Mouse (Mus musculus) cerebellum, adult 11-12 months (tissue): Measurements from ENCODE around the gene Poc1a.

Experiments
- DNase-seq: peaks from one replicate; pipeline ENCODE4 v3.0.0; 2022

Gene Poc1a

DNA sequence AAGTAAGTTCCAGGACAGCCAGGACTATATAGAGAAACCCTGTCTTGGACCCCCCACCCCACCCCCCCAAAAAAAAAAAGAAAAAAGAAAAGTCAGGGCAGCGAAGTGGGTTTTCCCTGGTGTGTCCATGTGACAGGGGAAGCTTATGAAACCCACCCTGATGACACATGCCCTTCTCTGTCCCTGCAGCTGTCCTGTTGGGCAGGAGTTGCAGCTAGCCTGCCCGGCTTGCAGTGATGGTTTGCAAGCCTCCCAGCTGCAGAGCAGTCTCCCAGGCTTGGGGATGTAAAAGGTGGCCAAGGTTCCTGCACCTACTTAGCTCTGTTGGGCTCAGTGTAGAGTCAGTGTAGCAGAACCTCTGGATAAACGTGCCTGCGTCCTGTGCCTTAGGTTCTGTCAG lies 58.9 kb downstream of the Poc1a start:
- no peak for DNase-seq

DNA sequence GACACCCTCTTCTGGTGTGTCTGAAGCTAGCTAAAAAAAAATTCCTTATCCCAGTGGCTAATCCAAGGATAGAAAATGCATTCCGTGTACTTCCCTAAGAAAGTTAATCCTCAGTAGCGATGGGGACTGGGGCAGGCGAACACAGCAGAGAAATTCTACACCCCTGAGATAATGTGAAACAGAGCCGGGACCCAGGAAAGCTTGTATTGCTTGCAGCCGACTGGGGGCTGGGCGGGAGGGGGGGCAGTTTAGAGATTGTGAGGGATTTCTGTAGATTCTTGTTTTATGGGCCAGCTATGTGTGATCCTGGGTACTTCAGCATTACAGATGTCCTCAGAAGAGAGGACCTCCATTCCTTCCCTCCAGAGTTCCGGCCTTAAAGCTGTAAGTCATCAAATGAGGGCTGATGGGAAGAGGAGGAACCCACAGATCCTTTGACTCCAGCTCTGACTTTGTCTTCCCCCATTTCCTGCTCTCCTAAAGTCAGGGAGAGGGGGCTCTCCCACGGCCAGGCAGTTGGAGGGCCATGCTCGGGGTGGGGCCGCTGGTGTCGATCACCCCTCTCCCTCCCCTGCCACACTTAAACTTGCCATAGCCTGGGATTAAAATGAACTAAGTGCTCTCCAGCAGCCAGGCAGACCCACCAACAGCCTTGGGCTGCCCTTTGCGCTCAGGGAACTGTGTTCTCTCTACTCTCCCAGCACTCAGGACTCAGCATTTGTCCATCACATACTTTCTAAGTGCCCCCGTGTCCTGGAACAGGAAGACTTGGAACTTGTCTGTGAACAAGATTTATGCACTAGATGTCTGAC lies 59.8 kb downstream of the Poc1a start:
- DNase-seq, result no peak

DNA sequence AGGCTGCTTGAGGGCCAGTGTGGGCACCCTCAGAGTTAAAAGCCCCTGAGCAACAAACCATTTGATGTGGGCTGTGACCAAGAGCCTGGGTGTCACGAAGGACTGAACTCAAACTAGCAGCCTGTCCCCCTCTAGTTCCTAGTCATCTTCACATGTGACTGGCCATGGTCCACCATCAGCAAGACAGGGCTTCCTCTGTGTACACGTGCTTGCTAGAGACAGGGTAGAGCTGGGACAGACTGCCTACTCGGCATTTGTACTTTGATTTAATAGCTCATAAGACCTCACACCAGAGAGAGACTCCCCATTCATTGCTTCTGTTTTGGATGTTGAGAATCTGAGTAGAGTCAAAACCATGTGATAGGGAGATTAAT lies 60.4 kb downstream of the Poc1a start:
- no peak for DNase-seq

DNA sequence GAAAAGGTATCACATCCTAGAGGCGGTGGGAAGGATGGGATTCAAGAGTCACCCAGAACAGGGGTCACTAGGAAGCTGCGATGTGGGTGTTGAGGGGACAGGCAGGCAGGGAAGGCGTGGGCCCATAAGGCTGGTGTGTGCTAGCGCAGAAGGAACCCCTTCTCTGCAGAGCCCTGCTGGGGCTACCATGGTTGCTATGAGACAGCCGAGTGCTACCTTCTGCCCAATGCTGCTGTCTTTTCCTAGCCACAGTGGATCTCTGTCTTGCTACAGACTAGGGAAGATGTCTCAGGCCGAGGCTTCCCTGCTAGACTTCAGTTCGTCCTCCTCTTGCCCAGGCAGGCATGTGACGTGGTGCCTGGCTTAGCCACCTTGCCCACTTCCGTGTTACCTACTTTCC lies 61.7 kb downstream of the Poc1a start:
- DNase-seq, result no peak

DNA sequence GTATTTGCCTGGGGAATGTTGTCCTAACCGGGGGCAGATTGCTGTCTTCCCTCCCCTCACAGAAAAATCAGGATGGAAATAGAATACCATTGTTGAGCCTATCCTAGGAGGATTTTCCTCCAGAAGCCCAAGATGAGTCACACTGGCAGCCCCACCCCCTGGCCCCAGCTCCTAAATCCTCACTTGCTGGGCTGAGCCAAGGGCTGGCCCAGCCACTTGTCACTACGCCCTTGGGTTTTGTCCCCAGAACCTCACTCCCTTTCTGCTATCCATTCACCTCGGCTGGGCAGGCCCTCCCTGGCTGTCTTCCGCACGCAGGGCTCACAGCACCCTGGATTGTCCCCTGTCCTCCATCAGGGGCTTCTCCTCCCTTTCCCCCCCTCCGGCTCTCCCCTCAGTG lies 64.3 kb downstream of the Poc1a start:
- peak; percentile 40 for DNase-seq

DNA sequence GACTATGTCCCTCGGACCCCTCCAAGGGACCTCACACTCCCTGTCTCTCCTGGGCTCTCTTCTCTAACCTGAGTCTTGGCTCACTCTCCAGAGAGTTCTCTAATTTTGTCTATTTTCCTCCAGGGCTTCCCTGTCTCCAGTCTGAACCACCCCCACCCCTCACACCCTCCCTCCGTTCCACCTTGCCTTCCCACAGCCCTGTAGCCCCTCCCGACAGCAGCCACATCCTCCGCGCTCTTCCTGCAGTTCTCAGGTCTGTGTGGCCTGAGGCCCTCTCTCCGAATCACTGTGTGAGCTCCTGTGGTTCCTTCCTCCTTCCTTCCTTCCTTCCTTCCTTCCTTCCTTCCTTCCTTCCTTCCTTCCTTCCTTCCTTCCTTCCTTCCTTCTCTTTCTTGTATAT lies 64.8 kb downstream of the Poc1a start:
- no peak for DNase-seq

DNA sequence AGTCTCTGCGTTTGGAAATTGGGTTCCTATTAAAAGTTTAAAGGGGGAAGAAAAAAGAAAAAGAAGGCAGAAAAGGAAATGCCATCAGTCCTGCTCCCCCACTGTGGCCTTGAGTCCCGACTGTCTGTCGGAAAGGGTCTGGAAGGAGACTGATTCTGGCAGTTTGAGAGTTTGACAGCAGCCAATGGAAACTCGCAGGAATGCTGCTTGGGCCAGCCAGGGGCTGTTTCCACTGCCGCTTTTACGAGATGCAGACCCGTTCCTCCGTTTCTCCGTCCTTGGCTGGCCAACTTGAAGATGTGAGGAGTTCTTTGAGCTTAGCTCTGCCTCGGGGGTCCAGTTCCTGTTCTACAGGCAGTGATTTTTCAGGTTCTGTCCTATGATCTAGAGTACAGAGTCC lies 67.4 kb downstream of the Poc1a start:
- DNase-seq, result no peak

DNA sequence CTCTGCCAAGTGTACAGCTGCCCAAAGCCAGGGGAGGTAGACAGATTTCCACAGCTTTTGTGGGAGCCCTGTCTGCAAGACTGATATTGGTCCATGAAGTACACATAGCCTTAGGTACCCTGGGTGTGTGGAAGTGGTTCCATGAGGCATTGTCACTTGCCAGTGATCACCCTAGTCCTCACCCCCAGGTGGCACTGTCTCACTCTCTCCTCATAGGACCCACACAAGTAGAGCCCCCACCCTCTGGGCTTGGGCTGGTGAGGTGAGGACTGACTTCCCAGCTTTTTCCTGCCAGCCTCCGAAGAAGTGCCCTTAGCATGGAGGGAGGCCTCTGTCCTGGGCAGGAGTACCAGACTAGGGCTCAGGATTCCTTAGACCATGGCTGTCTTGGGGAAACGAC lies 68.2 kb downstream of the Poc1a start:
- peak; percentile 22 for DNase-seq

DNA sequence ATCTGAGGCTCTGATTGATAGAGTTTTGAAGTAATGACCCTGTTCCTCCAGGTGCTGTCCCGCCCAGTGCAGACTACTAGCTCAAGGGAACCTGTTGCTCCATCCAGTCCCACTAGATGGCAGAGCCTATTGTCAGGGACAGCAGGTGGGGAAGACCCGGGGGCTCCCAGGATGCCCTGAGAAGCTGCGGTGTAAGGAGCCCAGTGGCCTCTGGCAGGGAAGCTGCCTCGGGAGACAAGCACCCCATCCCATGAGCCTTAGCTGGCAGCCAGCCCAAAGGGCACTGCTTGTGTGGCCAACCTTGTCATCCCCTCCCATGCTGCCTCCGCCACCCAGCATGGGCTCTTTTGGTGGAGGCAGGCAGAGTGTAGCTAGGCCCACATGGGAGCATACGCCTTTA lies 70.3 kb downstream of the Poc1a start:
- no peak for DNase-seq

DNA sequence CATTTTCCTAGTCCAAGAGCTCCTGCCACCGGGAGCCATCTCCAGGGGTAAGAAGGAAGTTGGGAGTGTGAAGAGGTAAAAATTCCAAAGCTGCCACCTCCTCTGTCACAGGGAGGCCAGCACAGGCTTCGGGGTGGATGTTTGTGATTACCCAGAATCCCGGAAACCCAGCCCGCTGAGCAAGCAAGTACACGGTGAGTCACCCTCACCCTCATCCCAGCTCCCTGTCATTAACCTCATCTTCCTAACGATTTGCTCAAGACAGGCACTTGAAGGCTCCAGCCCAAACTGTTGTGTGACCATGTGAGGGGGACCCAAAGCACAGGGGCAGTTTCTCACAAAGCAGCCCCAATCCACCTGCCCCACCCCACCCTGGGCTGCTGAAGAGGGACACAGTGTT lies 72.9 kb downstream of the Poc1a start:
- DNase-seq, result no peak

DNA sequence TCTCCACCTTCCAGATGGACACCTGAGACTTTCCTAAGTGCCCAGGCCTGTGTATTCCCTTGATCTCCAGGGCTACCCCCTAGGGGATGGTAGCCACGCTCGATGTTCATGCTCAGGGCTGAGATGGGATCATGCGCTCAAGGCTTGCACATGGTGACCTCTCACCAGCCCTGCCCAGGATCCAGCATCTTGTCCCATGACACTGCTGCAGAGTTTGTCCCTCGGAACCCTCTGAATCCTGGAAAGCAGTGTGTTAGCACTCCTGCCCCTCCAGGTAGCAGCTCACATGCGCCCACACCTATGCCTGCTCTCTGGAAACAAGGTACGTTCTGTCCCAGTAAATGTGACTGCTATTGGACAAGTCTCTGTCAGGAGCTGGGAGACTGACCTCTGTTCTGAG lies 73.9 kb downstream of the Poc1a start:
- no peak for DNase-seq

DNA sequence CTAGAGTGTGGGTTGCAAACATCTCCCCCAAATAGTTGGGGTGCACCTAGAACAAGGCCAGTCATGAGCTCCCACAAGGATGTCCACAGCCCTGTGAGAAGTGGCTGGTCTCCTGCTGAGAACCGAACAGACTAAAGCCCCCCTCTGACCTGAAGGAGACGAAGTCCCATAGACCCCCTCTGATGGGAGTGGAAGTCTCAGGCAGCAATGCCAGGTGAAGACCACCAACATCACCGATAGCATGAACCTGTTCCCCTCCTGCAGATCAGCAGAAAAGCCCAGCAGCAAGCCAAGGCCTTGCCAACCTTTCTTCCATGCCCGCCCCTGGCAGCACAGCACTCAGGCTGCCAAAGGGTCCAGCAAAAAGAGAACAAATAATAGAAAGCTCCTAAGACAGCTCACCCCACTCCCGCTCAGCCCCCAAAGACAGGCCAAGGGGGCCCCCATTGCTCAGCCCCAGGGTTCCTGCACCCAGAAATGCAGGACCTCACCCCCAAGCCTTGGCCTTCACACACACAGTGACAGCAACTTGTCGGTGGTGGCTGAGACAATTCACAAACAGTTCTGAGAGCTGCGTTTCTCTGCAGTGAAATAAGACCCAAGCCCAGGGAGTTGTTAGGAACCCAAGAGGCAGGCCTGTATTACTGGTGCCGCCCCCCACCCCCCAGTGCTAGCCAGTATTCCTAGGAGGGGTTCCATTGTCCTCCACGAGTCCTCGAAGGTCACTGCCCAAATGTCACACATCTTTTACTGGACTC lies 74.5 kb downstream of the Poc1a start:
- no peak for DNase-seq

DNA sequence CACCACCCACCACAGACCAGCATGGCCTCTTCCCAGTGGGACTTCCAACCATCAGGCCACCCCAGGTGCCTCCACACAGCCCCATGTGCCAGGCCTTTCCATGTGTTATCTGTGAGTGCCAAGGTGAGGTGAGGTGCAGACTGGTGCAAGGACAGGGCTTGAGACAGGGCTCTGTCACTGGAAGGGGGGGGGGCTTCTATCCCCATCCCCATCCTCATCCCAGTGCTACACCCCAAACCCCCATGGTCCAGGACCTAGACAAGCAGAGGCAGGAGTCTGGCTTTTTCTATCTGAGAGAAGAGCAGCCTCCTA lies 75.1 kb downstream of the Poc1a start:
- no peak for DNase-seq

DNA sequence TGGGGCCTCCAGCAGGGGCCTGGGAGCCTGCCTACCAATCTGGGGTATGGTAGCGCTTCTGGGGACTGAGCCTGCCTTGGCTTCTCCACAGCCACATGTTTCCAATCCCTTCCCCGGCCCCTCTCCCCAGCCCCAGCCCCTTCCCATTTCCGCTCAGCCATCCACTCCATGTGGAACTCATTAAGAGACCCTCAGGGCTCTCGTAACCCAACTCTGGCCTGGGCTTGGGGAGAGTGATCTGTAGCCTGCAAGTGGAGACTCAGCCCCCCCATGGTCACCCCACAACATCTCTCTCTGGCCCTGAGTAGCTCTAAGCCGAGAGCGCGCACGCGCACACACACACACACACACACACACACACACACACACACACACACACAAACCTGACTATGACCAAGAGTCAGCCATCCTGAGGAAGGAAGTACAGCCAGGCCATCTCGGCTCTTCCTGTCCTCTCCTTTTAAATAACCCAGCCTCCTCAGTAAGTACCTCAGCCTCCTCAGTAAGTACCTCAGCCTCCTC lies 75.5 kb downstream of the Poc1a start:
- DNase-seq, result no peak

DNA sequence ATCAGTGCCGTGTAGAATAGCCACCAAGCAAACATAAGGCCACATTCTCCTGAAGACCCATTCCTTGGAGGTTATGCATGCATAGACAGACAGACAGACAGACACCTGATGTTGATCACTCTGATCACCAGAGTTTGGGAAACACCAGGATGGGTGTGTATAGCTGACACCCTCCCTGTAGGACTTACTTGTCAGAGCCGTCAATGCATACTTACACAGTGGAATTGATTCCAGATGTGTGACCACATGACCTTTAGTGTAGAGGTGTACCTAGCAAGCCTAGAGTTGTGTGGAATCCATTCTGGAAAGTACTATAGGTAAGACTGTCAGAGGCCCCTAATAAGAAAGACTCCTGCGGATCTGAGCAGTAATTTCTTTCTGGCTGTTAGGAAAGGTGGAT lies 76.3 kb downstream of the Poc1a start:
- DNase-seq, result no peak

DNA sequence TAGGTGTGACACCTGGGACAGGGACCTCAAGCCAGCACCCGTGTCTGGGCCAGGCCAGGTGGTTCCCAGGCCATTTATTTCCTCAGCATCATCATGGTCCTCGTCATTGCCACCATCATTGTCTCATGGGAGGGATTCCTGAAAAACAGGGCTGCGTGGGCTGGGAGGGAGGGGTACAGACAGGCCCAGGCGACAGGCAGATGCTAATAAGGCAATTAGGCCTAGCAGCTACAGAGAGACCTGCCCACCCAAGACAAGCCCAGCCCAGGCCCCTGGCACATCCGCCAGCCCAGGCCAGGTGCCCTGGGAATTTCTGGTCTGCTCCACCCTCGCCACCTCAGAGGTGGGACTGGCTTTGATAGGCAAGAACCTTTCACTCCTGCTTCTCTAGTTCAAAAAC lies 78.4 kb downstream of the Poc1a start:
- no peak for DNase-seq

DNA sequence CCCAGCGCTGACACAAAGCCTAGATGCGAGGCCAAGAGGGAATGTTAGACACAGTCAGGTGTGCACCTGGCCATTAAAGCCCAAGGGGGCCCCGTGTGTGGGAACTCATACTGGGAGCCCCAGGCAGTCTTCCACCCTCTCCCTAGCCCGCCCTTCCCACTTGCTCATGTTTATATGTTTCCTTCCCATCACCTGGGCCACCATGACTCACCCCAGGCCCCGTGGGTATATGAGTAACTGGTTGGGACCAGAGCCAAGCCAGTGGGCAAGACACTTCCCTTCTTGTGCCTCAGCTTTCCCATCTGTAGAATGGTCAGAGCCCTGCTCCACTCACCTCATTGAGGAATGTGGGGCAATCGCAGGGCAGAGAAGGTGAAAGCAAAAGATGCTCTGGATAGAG lies 80.3 kb downstream of the Poc1a start:
- DNase-seq, result no peak

DNA sequence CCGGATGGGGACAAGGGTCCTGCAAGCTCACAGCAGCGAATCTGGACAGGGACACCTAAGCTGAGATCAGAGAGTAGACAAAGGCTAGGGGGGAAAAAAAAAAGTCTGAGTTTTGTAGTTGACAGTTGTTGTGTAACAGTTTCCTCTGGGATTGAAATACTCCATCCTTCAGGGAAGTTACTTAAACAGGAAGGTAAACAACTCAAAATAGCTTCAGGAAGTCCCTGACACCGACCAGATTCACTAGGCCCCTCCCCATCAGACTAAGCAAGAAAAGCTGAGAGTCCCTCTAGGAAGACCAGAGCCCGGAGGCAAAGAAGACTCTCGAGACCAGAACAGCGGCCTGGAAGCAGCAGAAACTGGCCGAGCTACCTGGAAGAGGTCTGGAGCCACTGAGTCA lies 84.5 kb downstream of the Poc1a start:
- DNase-seq, result peak; percentile 29

DNA sequence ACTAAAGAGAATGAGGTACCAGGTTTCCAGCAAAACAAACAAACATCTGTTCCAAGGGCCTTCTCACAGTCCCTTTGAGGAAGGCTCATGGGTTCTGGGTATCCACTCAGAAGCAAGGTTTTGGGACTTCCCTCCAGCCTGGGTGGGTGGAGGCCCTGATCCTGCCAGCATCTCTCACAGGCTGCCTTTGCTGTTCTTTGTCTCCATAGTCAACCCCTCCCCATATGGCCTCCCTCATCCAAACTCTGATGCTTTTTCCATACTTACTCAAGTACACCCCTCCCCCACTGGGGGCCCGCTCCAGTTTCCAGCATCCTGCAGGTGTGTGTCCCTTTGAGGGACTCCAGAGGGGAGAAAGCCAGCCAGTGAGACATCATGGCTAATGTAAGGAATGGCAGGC lies 85.3 kb downstream of the Poc1a start:
- no peak for DNase-seq

DNA sequence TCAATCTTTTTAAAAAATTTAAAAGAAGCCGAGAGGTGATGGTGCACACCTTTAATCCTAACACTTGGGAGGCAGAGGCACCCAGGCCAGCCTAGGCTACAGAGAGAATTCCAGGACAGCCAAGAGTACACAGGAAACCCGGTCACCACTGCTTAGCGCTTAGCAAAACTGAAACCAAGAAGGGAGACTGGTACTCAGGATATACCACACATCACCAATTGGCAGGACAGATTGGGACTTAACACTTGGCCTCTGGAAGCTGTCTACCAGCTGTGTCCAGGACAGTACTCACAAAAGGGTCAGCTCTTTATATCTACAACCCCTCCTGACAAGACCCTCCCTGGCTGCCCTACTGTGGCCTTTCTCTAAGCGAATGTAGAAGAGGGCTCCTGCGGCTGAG lies 86.1 kb downstream of the Poc1a start:
- DNase-seq, result no peak

DNA sequence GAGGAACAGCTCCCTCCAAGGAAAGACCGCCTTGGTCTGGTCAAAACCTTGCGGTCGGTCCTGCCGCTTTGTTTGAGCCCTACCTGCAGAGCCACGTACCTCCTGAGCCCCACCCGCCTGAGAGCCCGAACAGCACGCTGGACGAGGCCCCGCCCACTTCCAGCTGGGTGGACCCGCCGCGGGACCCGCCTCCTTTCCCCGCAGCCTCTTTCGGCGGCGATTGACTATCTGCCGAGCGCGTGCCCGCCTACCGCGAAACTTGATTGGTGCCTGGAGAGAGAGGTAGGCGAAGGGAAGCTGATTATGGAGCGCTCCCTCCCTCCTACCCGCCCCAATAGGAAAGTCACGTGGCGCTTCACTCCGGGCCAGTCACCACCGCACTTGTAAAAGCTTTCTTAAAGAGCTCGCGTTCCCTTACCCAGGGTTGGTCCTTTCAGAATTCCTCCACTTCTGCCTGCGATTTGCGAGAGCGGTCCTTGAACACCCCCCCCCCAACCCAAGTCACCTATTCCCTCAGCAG lies 86.8 kb downstream of the Poc1a start:
- DNase-seq, result peak; percentile 99

DNA sequence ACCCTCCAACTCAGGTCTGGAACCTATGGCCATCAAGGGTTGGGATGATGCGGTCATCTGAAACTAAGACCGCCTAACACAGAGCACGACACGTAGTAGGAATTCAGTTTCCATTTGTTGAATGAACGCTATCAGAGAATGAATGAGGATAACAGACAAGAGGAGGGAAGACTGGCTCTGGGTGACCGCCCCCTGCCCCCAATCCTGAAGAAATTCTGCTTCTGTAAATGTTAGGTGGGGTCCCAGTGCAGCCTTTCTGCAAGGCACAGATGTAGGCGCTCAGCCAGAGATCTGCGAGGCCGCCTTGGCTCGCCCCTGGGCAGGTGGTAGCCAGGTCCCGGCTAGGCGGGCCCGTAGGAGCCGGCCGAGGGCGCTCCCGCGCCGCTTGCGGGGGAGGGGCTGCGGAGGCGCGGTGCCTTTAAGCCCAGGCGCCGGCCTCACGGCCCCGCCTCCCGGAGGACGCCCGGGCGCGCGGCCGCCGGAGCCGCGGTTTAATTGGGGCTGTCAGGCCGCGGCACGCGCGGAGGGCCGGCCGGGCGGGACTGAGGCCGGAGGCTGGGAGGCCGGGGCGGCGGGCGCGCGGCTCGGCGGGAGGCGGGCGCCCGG lies 87.4 kb downstream of the Poc1a start, which contains the start of gene Dusp7:
Dusp7 (plus strand) TSS at position 521 of the 606 bp plus-strand sequence.
- peak; percentile 88 for DNase-seq

DNA sequence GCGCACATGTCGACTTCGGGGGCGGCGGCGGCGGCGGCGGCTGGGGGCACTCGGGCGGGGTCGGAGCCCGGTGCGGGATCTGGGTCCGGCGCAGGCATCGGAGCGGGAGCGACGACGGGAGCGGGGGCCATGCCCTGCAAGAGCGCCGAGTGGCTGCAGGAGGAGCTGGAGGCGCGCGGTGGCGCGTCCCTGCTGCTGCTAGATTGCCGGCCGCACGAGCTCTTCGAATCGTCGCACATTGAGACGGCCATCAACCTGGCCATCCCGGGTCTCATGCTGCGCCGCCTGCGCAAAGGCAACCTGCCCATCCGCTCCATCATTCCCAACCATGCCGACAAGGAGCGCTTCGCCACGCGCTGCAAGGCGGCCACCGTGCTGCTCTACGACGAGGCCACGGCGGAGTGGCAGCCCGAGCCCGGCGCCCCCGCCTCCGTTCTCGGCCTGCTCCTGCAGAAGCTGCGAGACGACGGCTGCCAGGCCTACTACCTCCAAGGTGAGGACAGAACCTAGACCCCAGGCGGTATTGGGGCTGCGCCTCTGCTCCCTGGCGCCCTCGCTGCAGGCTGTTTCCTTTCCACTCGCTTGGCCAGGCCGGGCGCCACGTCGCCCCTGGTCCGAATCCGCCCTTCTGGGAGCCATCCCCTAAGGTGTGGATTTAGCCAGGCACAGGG lies 88.1 kb downstream of the Poc1a start:
- peak; percentile 79 for DNase-seq
